Mouse (Mus musculus) midbrain, embryonic 12.5 days (tissue): ENCODE results near the gene Casp9. TPM values are rescaled to one million over a fixed set of nuclear protein-coding genes. Genes with fewer than 3 reads are reported as not detected.

Source experiments
- ATAC-seq: fragments of 200-750 bp; cut with Nextera tagmentation; 2 replicates; pipeline ENCODE4 v1.8.0; 2017; ENCODE audit warnings: low read depth, moderate TSS enrichment, moderate library complexity; ENCODE audit not compliant: low FRiP score
- H3K27ac ChIP-seq: fragments of 300-500 bp; sonication (generic); replicated peaks from 2 replicates; pipeline ENCODE4 v1.5.1; 2016; ENCODE audit warnings: mild to moderate bottlenecking
- H3K27me3 ChIP-seq: fragments of 300-500 bp; sonication (generic); 2 replicates; pipeline ENCODE4 v1.6.1; 2016; ENCODE audit warnings: mild to moderate bottlenecking
- H3K36me3 ChIP-seq: fragments of 300-500 bp; sonication (generic); 2 replicates; pipeline ENCODE4 v1.6.1; 2016
- H3K4me1 ChIP-seq: fragments of 300-500 bp; sonication (generic); 2 replicates; pipeline ENCODE4 v1.6.1; 2016
- H3K4me2 ChIP-seq: fragments of 300-500 bp; sonication (generic); replicated peaks from 2 replicates; pipeline ENCODE4 v1.6.1; 2016; ENCODE audit warnings: mild to moderate bottlenecking, moderate library complexity
- H3K4me3 ChIP-seq: fragments of 300-500 bp; sonication (generic); 2 replicates; pipeline ENCODE4 v1.5.1; 2016; ENCODE audit warnings: mild to moderate bottlenecking
- H3K9ac ChIP-seq: fragments of 300-500 bp; sonication (generic); replicated peaks from 2 replicates; pipeline ENCODE4 v1.6.1; 2016; ENCODE audit warnings: mild to moderate bottlenecking, moderate library complexity
- H3K9me3 ChIP-seq: fragments of 300-500 bp; sonication (generic); 2 replicates; pipeline ENCODE4 v1.6.1; 2016; ENCODE audit warnings: mild to moderate bottlenecking
- WGBS: fragments of 180-500 bp; shearing (Covaris S2); methylation state at CpG from one replicate; pipeline ENCODE4 v1.1.7; 2016; 5-methylcytosine and 5-hydroxymethylcytosine counted together
- polyA plus RNA-seq: library from polyadenylated mRNA; unstranded; fragments of >200 nt; fragmentation: Nextera tagmentation; extraction: Ambion mirVana; gene quantifications from 2 replicates; pipeline ENCODE4 v1.2.1, GENCODE M21; 2016

Gene Casp9
- polyA plus RNA-seq = 24.9 and 27.0 TPM in 2 replicates

DNA sequence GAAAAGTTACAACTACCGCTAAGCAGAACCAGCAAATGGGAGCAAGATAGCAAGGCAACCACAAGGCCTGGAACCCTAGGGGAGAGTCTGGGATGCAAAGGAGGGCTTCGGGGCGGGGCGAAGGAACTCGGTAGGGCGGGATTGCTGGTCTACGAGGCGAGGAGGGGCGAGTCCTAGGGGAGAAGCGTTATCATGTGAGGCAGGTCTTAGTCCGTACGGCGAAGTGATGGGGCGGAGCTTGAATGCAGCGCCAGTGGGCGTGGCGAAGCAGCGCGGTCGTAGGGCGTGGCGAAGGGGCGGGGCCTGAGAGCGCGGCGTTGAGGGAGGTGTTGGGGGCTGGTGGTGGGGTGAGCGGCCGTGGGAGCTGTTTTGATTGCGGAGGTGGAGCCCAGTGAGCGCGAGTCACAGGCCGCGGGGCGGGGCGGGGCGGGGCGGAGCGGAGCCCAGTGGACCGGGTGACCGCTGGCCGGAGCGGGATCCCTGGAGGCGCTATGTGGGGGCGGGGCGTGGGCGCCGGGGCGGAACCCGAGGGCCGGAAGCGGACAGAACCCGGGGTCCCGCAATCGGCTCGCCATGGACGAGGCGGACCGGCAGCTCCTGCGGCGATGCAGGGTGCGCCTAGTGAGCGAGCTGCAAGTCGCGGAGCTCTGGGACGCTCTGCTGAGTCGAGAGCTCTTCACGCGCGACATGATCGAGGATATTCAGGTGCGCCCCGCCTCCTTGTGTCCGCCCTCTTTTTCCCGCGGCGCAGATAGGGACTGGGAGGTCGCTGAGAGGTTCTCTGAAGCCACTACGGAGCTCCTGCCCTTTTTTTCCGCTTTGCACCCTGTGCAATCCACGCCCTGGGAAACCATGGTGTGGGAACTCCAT, at the start of gene Casp9:
Gene Casp9 (plus strand): TSS at position 331 of the 870 bp plus-strand sequence.
- Histone ChIP-seq H3K27me3 (no peaks in the 10 kb centered on the region), H3K27ac (peak within 1 kb of the TSS; percentile 92), H3K36me3 (peaks cover 22% of the 10 kb centered on the region), H3K4me3 (peak within 1 kb of the TSS; percentile 75), H3K4me2 (peak within 1 kb of the TSS; percentile 64), H3K4me1 (peaks cover 23% of the 10 kb centered on the region), H3K9me3 (no peaks in the 10 kb centered on the region), H3K9ac (peak within 1 kb of the TSS; percentile 77)
- under 1% methylated on average over 72 of the region's 80 CpGs for WGBS
- peak; percentile 76 for ATAC-seq

DNA sequence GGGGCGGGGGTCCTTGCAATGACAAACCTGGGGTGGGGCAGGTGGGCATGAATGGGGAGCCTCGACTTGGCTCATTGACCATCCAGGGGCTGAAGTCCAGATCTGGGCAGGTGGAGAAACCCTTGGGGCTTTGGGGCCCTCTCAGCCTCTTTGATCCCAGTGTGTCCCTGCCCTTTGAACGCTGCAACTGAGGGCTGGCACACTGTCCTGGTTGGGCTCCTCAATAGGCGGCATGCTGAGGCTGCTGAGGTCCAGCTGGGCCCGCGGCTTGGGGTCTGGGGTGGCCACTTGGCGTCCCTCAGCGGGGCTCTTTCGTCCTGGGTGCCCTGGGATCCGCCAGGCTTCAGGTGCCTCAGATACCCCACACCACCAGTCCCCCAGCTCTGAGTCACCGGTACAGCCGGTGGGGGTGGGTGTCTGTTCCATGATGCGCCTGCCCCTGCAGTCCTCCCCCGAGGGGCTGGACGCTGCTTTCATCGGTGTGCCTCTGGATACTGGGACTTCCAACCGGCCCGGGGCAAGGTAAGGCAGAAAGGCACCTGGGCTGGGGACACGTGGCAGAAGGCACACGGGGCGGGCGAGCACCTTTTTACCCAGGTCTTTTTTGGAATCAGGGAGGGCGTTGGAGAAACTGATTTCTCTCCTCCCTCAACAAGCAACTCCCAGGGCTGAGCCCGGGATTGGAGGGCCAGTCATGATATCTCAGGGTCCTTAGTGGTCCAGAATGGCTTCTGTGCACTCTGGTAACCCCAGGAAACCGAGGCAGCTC, 46.6 kb upstream of the Casp9 start, which contains the start of gene Agmat:
Gene Agmat (plus strand): TSS at position 95 of the 769 bp plus-strand sequence.
- Histone ChIP-seq H3K4me1 (no peaks in the 10 kb centered on the region), H3K9ac (0 out of 2 replicates have a peak within 1 kb of the TSS, but pooled peaks have one; percentile 15), H3K4me2 (no peak within 1 kb of the TSS), H3K9me3 (no peaks in the 10 kb centered on the region), H3K27ac (no peak within 1 kb of the TSS), H3K36me3 (no peaks in the 10 kb centered on the region), H3K27me3 (no peaks in the 10 kb centered on the region), H3K4me3 (no peak within 1 kb of the TSS)
- 27% methylated on average over 25 of the region's 25 CpGs for WGBS
- no peak for ATAC-seq

DNA sequence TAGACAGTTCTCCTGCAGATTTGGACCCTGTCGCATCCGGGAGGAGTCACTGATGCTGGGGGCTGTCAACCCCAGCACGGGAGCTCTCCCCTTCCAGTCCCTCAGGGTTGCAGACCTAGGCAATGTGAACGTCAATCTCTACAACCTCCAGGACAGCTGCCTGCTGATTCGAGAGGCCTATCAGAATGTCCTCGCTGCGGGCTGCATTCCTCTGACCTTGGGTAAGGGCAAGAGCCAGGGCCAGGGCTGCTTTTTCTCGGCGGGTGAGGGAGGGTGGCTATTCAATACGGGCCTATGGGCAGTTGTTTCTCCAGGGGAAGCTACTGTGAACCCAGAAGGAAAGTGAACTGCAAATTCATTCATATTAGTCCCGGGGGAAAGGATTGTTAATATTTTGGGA, 43.9 kb upstream of the Casp9 start:
- Histone ChIP-seq H3K27ac (no peak overlapping the region), H3K36me3 (no peaks in the 10 kb centered on the region), H3K4me2 (no peak overlapping the region), H3K4me1 (no peaks in the 10 kb centered on the region), H3K27me3 (no peaks in the 10 kb centered on the region), H3K9ac (no peak overlapping the region), H3K9me3 (no peaks in the 10 kb centered on the region), H3K4me3 (no peak overlapping the region)
- WGBS = 48% methylated on average over 11 of the region's 11 CpGs
- no peak for ATAC-seq

DNA sequence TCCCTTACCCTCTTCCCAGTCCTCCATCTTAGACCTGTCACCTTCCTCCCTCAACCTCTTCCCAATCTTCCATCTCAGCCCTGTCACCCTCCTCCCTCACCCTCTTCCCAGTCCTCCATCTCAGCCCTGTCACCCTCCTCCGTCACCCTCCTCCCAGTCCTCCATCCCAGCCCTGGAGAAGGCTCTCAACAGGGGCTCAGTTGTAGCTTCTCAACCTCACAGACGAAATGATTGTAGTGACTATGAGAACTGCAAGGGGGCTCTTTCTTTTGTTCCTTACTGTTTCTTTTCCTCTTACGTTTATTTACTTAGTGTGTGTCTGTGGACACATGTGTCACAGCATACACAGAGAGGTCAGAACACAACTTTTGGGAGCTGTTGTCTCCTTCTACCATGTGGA, 42.6 kb upstream of the Casp9 start:
- no peak overlapping the region for H3K27ac ChIP-seq
- no peaks in the 10 kb centered on the region for H3K27me3 ChIP-seq
- H3K4me1 ChIP-seq = no peaks in the 10 kb centered on the region
- no peaks in the 10 kb centered on the region for H3K9me3 ChIP-seq
- no peak overlapping the region for H3K9ac ChIP-seq
- no peak overlapping the region for H3K4me3 ChIP-seq
- ATAC-seq = no peak
- no peak overlapping the region for H3K4me2 ChIP-seq
- H3K36me3 ChIP-seq = no peaks in the 10 kb centered on the region
- 62% methylated on average over 3 of the region's 3 CpGs for WGBS

DNA sequence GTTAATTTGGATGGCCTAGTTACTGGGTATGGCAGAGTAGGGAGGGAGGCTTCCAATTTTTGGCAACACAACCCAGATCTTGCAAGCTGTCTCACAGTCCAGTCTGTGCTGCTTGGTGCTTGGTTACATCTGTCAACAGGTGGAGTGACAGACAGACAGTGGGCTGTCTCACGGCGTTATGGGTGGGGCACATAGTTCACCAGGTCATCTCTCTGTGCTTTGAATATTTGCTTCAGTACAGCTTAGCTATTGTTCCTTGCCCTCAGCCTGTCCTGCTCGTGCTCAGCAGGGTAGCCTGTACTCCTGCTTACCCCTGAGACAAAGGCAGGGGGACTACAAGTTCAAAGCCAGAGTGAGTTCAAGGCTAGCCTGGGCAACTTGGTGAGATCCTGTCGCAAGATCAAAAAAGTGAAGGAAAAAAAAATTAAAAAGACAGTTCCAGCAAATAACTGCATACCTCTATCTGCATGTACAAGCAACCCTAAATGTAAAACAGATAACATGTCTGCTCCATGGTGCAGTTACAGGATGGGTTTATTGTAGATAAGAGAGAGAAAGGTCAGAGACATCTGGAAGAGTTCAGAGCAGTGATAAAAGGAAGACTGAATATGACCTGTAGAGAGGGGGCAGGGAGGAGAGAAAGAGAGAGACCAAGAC, 41.9 kb upstream of the Casp9 start:
- Histone ChIP-seq H3K4me2 (no peak overlapping the region), H3K27ac (0 out of 2 replicates have a peak overlapping the region, but pooled peaks have one; percentile 30), H3K4me3 (no peak overlapping the region), H3K9ac (no peak overlapping the region), H3K27me3 (no peaks in the 10 kb centered on the region), H3K4me1 (no peaks in the 10 kb centered on the region), H3K36me3 (no peaks in the 10 kb centered on the region), H3K9me3 (no peaks in the 10 kb centered on the region)
- no peak for ATAC-seq
- WGBS = 45% methylated on average over 4 of the region's 4 CpGs

DNA sequence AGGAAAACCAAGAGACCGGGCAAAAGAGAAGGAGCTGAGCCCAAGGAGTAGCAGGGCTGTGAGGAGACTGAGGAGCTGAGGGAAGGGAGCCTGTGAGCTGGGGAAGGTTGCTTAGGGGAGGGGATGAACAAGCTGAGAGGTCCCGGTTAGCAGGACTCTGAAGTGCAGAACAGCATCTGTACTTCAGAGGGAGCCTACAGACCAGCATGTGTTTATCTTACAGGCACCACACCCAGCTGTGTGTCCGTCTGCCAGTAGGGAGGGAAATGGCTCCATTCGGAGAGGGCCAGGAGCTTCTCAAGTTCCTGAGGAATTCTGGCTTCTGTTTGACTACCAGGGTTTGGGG, 41.4 kb upstream of the Casp9 start:
- H3K27ac ChIP-seq = 0 out of 2 replicates have a peak overlapping the region, but pooled peaks have one; percentile 30
- H3K4me2 ChIP-seq = no peak overlapping the region
- ATAC-seq = no peak
- no peaks in the 10 kb centered on the region for H3K36me3 ChIP-seq
- no peaks in the 10 kb centered on the region for H3K4me1 ChIP-seq
- H3K27me3 ChIP-seq = no peaks in the 10 kb centered on the region
- no peak overlapping the region for H3K9ac ChIP-seq
- 28% methylated on average over 4 of the region's 4 CpGs for WGBS
- H3K4me3 ChIP-seq = no peak overlapping the region
- no peaks in the 10 kb centered on the region for H3K9me3 ChIP-seq

DNA sequence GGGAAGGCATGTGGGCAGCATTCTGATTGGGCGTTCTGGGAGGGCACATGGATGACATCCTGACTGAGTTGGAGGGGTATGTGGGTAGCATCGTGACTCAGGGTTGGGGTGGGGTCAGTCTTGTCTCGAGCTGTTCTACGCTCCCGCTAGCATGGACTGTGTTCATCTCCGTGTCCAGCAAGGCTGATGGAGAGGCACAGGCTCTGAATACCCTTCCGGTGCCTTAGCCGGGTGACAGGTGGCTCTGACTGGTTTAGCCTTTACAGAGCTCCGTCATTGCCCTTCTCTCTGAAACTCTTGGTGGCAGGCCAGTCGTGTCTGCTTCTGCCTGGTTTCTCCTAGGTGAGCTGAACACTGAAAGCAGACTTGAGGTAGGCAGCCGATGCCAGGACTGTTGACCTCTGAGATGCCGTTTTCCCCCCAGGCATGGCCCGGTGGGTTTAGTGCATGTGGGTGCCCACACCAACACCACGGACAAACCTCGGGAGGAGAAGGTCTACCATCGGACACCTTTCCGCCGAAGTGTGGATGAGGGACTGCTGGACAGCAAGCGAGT, 38.0 kb upstream of the Casp9 start:
- Histone ChIP-seq H3K4me1 (no peaks in the 10 kb centered on the region), H3K27ac (no peak overlapping the region), H3K36me3 (peaks cover 3% of the 10 kb centered on the region; the same call in 1 of the 2 replicates), H3K4me3 (no peak overlapping the region), H3K27me3 (no peaks in the 10 kb centered on the region), H3K9me3 (no peaks in the 10 kb centered on the region), H3K4me2 (no peak overlapping the region), H3K9ac (no peak overlapping the region)
- ATAC-seq = no peak
- WGBS = 91% methylated on average over 19 of the region's 19 CpGs

DNA sequence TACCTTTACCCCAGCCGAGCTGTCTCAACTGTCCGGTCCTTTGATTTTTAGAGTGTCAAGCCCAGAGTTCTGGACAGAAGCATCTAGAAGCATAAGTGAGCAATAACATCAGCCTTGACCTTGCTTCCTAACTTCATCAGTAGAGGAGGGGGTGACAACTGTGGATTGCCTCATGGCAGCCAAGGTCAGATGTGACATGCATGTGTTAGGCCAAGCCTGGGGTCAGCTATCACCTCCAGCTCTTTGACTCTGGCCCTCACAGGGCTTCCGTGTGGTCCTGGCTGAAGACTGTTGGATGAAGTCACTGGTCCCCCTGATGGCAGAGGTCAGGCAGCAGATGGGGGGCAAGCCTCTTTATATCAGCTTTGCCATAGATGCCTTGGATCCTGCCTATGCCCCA, 36.3 kb upstream of the Casp9 start:
- no peak for ATAC-seq
- Histone ChIP-seq H3K4me3 (no peak overlapping the region), H3K36me3 (peaks cover 12% of the 10 kb centered on the region), H3K27ac (no peak overlapping the region), H3K9me3 (no peaks in the 10 kb centered on the region), H3K9ac (no peak overlapping the region), H3K27me3 (no peaks in the 10 kb centered on the region), H3K4me1 (no peaks in the 10 kb centered on the region), H3K4me2 (no peak overlapping the region)
- 99% methylated on average over 3 of the region's 3 CpGs for WGBS

DNA sequence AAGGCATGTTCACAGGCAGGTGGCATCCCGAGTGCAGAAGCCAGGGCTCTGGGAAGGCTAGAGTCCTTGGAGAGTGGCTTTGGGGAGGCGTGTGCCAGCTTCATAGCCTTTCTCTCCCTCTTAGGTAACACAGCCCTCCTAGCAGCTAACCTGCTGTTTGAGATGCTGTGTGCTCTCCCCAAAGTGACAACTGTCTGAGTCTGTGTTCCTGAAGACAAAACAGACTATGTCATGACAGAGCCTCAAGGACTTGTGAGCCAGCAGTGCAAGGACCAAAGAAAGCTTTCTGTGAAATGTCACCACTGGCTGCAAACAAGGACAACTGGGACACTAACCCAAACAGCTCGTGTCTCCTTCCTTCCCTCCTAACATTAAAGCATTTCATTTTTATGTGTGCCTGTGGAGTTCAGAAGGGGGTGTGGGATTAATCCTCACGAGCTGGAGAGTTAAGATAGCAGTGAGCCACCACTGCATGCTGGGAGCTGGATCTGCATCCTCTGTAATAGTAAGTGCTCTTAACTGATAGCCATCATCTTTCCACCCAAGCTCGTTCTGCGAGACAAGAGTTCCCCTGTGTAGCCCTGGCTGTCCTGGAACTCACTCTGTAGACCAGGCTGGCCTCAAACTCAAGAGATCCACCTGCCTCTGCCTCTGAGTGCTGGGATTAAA, 34.4 kb upstream of the Casp9 start:
- Histone ChIP-seq H3K4me1 (no peaks in the 10 kb centered on the region), H3K9me3 (no peaks in the 10 kb centered on the region), H3K9ac (no peak overlapping the region), H3K4me2 (no peak overlapping the region), H3K4me3 (no peak overlapping the region), H3K36me3 (peaks cover 30% of the 10 kb centered on the region), H3K27me3 (no peaks in the 10 kb centered on the region), H3K27ac (no peak overlapping the region)
- ATAC-seq = no peak
- 74% methylated on average over 6 of the region's 6 CpGs for WGBS

DNA sequence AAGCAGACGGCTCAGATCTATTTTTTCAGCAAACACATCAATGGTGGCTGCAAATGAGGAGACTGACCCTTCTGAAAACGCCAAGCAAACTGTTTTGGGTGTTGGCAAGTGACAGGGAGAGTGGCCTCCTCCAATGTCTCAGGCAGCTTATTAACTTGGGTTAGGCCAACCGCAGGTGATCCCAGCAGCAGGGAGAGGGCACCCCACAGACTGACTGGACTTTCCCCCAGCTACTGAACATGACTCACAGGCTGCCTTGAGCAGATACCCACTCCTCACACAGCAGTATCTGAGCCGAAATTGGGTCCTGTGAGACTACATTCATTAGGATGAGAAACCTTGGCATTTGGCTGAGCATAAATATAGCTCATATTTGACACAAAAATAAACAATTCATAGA, 32.5 kb upstream of the Casp9 start:
- Histone ChIP-seq H3K4me1 (no peaks in the 10 kb centered on the region), H3K36me3 (peaks cover 47% of the 10 kb centered on the region), H3K27ac (no peak overlapping the region), H3K4me2 (no peak overlapping the region), H3K4me3 (no peak overlapping the region), H3K9ac (no peak overlapping the region), H3K27me3 (no peaks in the 10 kb centered on the region), H3K9me3 (no peaks in the 10 kb centered on the region)
- WGBS = 88% methylated on average over 4 of the region's 4 CpGs
- ATAC-seq = no peak

DNA sequence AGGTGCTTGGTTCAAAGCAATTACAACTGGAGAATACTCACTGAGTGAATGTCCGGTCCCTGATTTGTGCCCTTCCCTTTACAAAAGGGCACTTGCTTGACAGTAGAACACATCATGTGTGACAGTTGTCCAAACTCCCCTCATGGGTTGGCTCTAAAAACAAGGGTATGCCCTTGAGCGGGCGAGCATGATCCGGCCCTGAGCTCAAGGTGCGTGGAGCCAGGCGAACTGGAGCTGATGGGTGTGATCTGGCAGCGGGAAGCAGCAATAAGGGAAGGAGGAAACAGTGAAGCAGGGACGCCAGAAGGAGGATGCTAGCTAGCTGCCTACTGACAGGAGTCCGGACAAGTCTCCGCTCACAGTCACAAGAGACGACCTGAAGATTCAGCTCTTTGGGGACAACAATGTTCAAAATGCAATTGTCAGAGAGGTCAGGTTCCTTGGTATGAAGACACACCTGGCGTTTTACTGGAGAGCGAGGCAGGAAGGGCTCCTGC, 31.3 kb upstream of the Casp9 start:
- Histone ChIP-seq H3K27me3 (no peaks in the 10 kb centered on the region), H3K9me3 (no peaks in the 10 kb centered on the region), H3K9ac (no peak overlapping the region), H3K36me3 (peaks cover 58% of the 10 kb centered on the region), H3K4me1 (no peaks in the 10 kb centered on the region), H3K4me2 (no peak overlapping the region), H3K4me3 (no peak overlapping the region), H3K27ac (no peak overlapping the region)
- ATAC-seq = no peak
- 93% methylated on average over 13 of the region's 13 CpGs for WGBS
